Mouse (Mus musculus): Measurements from ENCODE around the gene Ypel3. TPM values are rescaled to one million over a fixed set of nuclear protein-coding genes. Genes with fewer than 3 reads are reported as not detected.
A peak's percentile ranks its signal among the peaks of the same experiment; 100 is the strongest.
"Not testable (repeated sequence)": the region's sequence is repeated elsewhere in the genome, so short reads cannot be mapped to it uniquely, and the experiment has no call there.

Gene Ypel3
- total and polyA plus RNA-seq, 3 experiments = 92.8 to 970 (median 136) TPM

GRCm38 (mm10) chr7:126766201-126766600, 10.6 kb upstream of the Ypel3 start, which contains the start of gene Gdpd3:
Gene Gdpd3, plus strand, starts transcription at chr7:126766334.
- DNase-seq = no peak

- no peak for DNase-seq
Observed at GRCm38 (mm10) chr7:126767001-126767400, 9.8 kb upstream of the Ypel3 start.

- no peak for DNase-seq
Observed at GRCm38 (mm10) chr7:126770784-126771183, 6.0 kb upstream of the Ypel3 start.

- DNase-seq = no peak
Observed at GRCm38 (mm10) chr7:126773351-126773750, 3.4 kb upstream of the Ypel3 start.

- DNase-seq = no peak
Observed at GRCm38 (mm10) chr7:126774463-126774862, 2.3 kb upstream of the Ypel3 start.

DNA sequence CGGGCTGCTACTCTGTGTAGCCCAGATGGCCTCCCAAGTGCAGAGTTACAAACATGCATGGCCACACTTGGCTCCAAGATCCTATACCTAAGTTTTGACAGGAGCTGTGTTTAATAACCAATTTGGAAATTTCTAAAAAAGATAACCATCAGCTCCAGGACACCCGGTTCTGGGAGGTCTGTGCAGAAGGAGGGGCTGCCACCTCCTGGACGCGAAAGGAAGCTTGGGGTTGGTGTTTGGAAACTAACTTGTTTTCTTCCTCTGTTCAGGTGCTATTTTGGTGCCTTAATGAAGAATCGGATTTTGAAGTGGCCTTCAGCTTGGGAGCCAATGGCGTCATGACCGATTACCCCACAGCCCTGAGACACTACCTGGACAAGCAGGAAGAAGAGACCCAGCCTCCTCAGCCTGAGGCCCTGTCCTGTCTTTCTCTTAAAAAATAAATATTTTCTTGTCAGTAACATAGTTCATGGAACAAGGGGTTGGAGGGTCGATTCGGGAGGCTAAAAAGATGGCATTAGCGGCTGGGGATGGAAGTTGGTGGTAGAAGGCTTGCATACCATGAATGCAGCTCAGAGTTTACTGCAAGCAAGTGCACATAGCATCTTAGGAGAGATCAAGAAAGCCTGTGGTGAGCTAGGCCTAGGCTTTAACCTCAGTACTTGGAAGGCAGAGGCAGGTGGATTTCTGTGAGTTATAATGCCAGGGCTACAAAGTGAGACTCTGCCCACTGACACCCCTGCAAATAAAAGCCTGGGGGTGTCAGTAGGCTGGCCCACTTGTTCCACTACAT, 1.4 kb upstream of the Ypel3 start:
- no peak for DNase-seq

DNA sequence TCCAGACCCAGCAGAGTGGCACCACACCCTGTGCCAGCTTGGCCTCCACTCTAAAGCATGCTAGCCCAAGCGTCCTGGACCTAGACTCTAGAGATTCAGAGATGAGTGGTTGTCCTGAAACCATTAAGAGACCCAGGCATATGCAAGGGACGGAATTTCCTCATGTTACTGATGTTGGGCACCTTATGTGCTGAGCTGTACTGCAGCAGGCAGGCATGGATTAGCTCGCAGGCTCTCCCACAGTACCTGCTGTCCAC, 849 bp upstream of the Ypel3 start:
- DNase-seq = no peak

DNA sequence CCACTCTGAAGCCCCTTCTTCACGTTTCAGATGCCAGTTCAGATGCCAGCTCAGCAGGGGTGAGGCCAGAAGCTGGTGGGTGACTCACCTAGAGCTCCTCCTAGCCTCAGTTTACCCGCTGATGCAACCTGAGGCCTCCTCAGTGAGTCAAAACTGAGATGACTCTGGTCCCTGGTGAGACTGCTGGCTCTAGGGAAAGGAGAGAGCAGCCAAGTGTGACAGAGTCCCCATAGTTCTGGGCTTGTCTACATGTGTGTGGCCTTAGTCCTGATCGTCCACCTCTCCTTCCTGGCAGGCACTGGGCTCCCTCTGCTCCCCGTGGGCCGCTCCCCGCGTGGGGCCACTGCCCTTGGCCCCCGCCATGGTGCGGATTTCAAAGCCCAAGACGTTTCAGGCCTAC, 721 bp downstream of the Ypel3 start:
- DNase-seq = peak; percentile 54

- DNase-seq = no peak
Observed at GRCm38 (mm10) chr7:126778147-126778546, 1.4 kb downstream of the Ypel3 start.

GRCm38 (mm10) chr7:126779101-126779500, 2.3 kb downstream of the Ypel3 start:
- DNase-seq = not testable (repeated sequence)

DNA sequence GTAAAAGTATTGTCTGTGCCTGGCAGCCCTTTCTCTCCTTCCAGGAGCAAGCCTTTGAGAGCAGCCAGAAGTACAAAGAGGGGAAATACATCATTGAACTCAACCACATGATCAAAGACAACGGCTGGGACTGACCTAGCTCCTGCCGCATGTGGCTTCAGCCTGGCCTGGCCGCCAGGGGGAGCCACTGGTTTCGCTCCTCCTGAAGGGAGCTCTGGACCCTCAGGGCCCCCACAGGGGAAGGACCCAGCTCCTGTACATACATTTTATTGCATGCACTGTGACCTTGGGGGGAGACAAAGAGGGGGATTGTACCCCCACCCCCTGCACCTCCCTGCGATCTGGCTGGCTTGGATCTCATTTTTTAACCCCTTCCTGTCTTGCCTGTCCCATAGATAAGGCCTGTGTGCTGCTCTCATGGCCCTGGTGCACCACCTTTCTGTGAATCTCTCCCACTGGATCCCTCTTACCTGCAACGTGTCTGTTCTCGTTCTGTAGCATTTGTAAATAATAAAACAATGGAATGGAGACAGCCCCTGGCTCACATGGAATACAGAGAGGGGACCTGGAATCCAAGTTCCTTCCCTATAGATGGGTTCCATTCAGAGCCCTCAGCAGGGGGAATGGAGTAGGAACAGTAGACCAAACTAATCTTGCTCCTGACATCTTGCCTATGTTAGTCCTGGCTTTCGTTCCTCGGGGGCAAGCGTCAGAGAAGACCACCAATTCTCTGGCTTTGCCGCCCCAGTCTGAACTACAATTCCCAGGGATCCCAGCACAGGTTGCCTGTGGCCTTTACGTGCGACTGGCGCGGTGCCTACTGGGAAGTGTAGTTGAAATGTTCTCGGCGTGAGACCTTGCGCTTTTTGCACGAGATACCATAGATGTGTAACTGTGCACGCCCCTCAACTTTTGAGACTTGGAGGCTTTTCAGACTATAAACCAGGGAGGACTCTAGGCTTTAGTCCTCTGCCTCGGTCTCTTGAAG, 3.5 kb downstream of the Ypel3 start:
- peak; percentile 90 for DNase-seq

- no peak for DNase-seq
Observed at GRCm38 (mm10) chr7:126780971-126781635, 4.3 kb downstream of the Ypel3 start, which contains the start of gene Tbx6. Gene Tbx6, plus strand, starts transcription at chr7:126781483.

DNA sequence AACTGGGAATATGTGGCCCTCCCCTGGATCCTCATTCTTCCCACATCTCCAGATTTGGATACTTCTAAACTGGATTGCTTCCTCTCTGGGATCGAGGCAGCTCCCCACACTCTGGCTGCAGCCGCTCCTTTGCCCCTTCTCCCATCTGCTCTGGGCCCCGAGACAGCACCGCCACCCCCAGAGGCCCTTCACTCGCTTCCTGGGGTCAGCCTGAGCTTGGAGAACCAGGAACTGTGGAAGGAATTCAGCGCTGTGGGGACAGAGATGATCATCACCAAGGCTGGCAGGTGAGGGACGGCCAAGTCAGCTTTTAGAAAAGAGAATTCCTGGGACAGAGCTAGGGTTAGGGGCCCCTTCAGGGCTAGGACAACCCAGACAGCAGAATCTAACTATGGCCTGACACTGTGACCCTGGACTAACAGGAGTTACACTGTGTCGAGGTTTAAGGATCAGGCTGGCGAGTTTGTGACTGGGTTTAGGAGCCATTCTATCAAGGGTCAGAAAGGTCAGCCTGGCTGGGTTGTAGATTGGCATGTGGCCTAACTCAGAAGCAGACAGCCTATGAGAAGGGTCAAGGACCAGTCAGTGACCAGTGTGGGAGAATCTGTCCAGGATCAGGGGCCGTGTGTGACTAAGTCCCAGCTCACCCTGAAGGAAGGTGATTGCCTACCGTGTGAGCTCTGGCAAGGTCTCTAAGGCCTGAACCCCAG, 5.1 kb downstream of the Ypel3 start:
- peak; percentile 54 for DNase-seq

DNA sequence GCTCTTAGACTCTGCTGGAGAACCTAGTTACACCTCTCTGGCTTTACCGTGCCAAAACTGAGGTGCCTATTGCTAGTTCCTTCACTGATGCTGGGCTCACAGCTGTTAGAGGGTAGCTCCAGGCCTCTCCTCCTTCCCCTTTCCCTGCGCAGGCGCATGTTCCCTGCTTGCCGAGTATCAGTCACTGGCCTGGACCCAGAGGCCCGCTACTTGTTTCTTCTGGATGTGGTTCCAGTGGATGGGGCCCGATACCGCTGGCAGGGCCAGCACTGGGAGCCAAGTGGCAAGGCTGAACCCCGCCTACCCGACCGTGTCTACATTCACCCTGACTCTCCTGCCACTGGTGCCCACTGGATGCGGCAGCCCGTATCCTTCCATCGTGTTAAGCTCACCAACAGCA, 5.9 kb downstream of the Ypel3 start:
- no peak for DNase-seq

- DNase-seq = no peak
Observed at GRCm38 (mm10) chr7:126784469-126784868, 7.7 kb downstream of the Ypel3 start.

GRCm38 (mm10) chr7:126785056-126785455, 8.3 kb downstream of the Ypel3 start:
- DNase-seq = no peak

DNA sequence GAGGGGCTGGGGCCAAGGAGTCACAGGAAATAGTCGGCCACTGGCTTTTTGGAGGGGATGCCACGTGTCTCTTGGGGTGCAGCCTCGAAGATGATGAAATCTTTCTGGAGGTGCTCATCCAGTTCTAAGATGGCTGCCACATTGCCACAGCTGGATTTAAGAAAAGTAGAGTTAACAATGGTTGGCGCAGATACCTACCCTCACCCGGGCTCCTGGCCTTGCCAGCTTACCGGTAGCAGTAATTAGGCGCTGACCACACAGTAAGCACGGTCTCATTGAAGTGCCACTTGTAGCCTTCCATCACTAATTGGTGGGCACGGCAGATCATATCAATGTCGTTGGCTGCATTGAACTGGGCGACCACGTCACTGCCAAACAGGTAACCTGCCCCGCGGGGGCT, 9.4 kb downstream of the Ypel3 start:
- DNase-seq = no peak

DNA sequence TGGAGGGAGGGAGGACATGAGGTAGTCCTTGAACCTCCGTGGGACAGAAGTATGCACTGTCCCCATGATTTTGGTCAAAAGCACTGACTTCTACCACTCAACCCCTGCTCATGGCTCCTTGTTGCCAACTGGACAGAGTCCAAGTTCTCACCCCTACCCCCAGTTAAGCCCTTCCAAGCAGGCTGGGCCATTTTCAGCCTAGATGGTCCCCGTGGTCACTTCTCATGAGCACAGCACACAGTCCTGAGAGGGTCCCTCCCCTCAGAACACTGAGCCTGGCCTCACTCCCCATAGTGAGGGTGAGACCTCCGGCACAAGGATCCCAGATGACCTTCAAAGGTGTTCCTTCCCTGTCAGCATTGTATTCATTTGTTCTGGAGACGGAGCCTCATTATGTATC, 12.4 kb downstream of the Ypel3 start:
- no peak for DNase-seq

GRCm38 (mm10) chr7:126791851-126792720, 15.3 kb downstream of the Ypel3 start, which contains the start of gene Ppp4c:
Gene Ppp4c, minus strand, starts transcription at chr7:126792496.
- peak; percentile 97 for DNase-seq

DNA sequence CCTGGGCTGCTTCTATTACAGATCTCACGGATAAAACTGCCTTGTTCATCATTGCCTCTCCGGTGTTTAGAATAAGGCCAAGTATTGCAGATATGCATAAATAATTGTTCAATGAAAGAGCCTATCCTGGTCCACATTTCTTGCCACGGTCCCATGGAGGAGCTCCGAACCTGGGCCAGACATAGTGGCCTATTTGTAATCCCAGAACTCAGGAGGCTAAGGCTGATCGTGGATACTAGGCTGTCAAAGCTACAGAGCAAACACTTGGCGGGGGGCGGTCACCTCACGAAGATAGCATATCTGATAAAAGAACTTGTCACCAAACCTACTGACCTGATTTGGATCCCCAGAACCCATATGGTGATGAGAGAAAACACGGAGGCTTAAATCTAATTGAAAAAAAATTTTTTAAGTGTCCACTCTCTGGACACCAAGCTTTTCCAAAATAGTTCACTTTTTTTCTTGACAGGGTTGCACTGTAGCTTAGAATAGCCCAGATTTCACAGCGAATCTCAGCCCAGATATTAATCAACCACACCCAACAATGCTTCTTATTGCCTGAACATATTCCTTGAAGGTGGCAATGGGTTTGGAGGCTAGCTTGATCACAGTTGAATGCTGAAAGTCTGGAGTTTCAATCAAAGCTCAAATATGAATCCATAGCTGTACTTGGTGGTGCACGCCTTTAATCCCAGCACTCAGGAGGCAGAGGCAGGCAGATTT, 16.1 kb downstream of the Ypel3 start:
- no peak for DNase-seq
